Mouse (Mus musculus): ENCODE measurements at regions not wholly inside any gene's neighbourhood (a gene's known extent, or its start where the extent isn't known, plus 50 kb on each side); places are given as distances from the start of the nearest gene placed in this dataset.
A peak's percentile ranks its signal among the peaks of the same experiment; 100 is the strongest.
"Not testable (repeated sequence)": the region's sequence is repeated elsewhere in the genome, so short reads cannot be mapped to it uniquely, and the experiment has no call there.

DNA sequence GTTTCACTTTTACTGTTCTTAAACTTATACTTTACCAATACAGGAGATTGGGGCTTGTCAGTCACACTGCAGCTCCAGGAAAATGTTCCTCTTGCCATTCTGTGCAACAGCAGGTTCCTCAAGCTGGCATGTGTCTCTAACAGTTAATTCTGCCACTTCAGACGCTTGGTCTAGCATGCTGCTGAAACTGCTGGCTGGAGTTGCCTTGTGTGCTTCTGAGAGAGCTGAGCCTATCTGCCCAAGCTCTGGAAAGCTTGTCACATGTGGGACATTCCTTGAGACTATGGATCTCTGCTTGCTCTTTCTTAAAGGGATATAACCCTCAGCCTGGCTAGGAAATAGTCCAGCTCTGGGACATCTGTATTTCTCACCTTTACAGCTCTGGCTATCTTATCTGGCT, 138.9 kb upstream of the 1700008P02Rik start:
- H3K9ac ChIP-seq: no peak overlapping the region

DNA sequence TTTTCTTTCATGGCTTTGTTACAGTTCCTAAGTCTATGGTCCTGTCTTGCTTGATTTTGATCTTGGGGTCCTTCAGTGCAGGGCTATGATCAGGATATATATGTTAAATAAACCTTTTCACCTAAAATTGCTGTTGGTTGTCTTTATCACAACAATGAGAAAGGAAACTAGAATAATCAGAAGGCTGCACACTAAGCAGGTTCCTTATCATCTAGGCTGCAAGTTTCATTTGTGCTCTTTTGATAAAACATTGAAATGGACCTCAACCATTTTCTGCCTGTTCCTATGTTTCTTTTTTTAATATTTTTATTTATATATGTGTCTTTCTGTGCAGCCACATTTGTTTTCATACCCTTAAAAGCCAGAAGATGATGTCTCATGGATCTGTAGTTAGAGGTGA, 137.3 kb upstream of the 1700008P02Rik start:
- Histone ChIP-seq H3K4me3 (ENCODE audit: low read depth, low read length) (no peak overlapping the region), H3K9ac (no peak overlapping the region), H3K27ac (ENCODE audit: low read depth) (no peak overlapping the region), H3K4me1 (ENCODE audit: insufficient read depth) (no peaks in the 10 kb centered on the region), H3K36me3 (ENCODE audit: insufficient read depth) (no peaks in the 10 kb centered on the region), H3K9me3 (ENCODE audit: low read depth, low read length) (no peaks in the 10 kb centered on the region), H3K4me2 (no peak overlapping the region), H3K27me3 (ENCODE audit: insufficient read depth, low read length) (no peaks in the 10 kb centered on the region)
- TF ChIP-seq CTCF (IDR thresholded peaks at IDR 0.05; ENCODE audit: low read depth): no peak
- DNase-seq (no peak), ATAC-seq (ENCODE audit: insufficient read depth) (no peak)

More for the DNA sequence above, 138.9 kb upstream of the 1700008P02Rik start:
- DNase-seq (peak; percentile 45), ATAC-seq (ENCODE audit: insufficient read depth) (peak; percentile 63; the same call in 1 of the 2 replicates)
- no peaks in the 10 kb centered on the region for H3K27me3 ChIP-seq (ENCODE audit: insufficient read depth, low read length)
- H3K4me3 ChIP-seq (ENCODE audit: low read depth, low read length): no peak overlapping the region
- TF ChIP-seq CTCF (IDR thresholded peaks at IDR 0.05; ENCODE audit: low read depth): no peak
- 17% methylated on average over 1 of the region's 1 CpGs for WGBS
- H3K9me3 ChIP-seq (ENCODE audit: low read depth, low read length): no peaks in the 10 kb centered on the region
- no peaks in the 10 kb centered on the region for H3K36me3 ChIP-seq (ENCODE audit: insufficient read depth)
- H3K27ac ChIP-seq (ENCODE audit: low read depth): no peak overlapping the region
- H3K4me2 ChIP-seq: no peak overlapping the region
- H3K4me1 ChIP-seq (ENCODE audit: insufficient read depth): no peaks in the 10 kb centered on the region

DNA sequence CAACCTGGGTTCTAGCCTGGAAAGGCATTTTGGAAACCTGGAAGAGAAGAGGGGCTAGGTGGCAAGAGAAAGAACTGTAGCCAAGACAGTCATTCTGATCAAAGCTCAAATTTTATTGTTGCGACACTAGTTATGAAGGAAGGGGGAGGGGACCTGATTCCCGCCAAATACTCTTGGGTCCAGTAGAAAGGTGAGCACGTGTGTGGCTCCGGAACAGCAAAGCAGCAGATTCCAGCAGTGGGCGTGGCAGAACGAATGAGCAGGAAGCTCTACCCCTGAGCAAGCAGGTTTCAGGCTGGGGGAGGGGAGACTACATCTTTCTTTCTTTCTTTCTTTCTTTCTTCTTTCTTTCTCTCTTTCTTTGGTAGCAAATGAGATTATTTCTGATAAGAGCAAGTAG, 130.5 kb upstream of the 1700008P02Rik start:
- not testable (repeated sequence) for H3K27me3 ChIP-seq (ENCODE audit: insufficient read depth, low read length); H3K4me1 ChIP-seq (ENCODE audit: insufficient read depth); H3K9ac ChIP-seq; H3K27ac ChIP-seq (ENCODE audit: low read depth); ATAC-seq (ENCODE audit: insufficient read depth); H3K4me2 ChIP-seq; H3K4me3 ChIP-seq (ENCODE audit: low read depth, low read length); H3K9me3 ChIP-seq (ENCODE audit: low read depth, low read length); H3K36me3 ChIP-seq (ENCODE audit: insufficient read depth); DNase-seq
- 79% methylated on average over 6 of the region's 6 CpGs for WGBS

DNA sequence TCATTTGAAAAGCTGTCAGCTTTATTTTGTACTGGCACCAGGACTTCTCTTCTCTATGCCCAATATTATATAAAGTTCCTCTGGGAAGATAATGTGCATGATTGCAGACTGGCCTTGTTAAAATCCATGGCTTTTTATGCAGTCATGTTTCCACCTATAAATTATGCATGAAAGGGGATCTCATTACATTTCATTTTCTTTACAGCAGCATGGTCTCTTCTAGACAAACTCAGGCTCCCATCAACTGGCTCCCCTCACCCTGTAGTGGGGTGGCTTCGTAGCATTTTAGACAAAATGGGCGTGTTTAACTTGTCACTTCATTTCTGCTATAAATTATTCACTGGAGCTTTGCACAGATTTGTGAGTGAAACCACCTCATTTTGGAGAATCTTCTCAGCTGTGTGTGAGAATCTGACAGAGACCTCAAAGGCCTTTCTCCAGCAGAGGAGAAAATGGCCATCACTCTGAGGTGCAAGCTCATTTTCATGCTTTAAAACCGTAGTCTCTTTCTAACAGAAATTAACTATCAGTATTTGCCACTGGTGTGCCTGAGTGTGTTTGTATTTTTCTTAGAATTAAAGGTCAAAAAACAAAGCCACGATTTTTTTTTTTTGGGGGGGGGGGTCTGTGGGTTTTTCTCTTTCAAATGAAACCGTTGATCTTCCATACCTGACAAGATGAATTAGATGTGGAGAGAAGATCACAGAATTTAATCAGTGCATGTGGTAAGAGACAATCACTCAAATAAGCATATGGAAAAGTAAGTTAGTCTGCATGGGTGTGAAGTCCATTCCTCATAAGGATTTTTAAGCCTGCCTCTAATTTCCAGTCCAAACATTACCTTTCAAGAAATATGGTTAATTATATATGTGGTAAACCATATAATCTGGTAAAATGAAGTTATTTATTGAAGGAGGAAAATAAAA, 111.4 kb upstream of the 1700008P02Rik start:
- Histone ChIP-seq H3K9me3 (ENCODE audit: low read depth, low read length) (no peaks in the 10 kb centered on the region), H3K4me1 (ENCODE audit: insufficient read depth) (no peaks in the 10 kb centered on the region), H3K27ac (ENCODE audit: low read depth) (no peak overlapping the region), H3K4me2 (no peak overlapping the region), H3K4me3 (ENCODE audit: low read depth, low read length) (no peak overlapping the region), H3K36me3 (ENCODE audit: insufficient read depth) (no peaks in the 10 kb centered on the region), H3K27me3 (ENCODE audit: insufficient read depth, low read length) (no peaks in the 10 kb centered on the region), H3K9ac (no peak overlapping the region)
- ATAC-seq (ENCODE audit: insufficient read depth) (no peak), DNase-seq (no peak)
- no peak for TF ChIP-seq CTCF (IDR thresholded peaks at IDR 0.05; ENCODE audit: low read depth)
- 46% methylated on average over 5 of the region's 5 CpGs for WGBS

DNA sequence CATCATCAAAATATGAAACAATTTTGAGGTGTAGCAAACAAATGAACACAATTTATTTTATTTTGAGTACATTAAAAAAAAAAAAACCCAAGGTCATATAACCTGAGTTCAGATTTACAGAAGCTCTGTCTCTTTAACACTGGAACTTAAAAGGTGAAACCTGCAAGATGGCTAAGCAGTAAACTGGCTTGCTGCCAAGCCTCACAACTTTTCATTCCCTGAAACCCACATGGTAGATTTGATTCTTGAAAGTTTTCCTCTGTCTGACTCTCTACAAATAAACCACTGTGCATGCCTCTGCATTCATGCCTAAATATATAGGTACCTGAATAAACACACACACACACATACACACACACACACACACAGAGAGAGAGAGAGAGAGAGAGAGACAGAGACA, 109.8 kb upstream of the 1700008P02Rik start:
- peak; percentile 25 for DNase-seq
- no peak overlapping the region for H3K9ac ChIP-seq
- H3K9me3 ChIP-seq (ENCODE audit: low read depth, low read length): no peaks in the 10 kb centered on the region
- H3K27me3 ChIP-seq (ENCODE audit: insufficient read depth, low read length): no peaks in the 10 kb centered on the region
- H3K4me2 ChIP-seq: no peak overlapping the region
- no peak for ATAC-seq (ENCODE audit: insufficient read depth)
- H3K4me1 ChIP-seq (ENCODE audit: insufficient read depth): no peaks in the 10 kb centered on the region
- H3K27ac ChIP-seq (ENCODE audit: low read depth): no peak overlapping the region
- no peak overlapping the region for H3K4me3 ChIP-seq (ENCODE audit: low read depth, low read length)
- no peaks in the 10 kb centered on the region for H3K36me3 ChIP-seq (ENCODE audit: insufficient read depth)
- TF ChIP-seq CTCF (IDR thresholded peaks at IDR 0.05; ENCODE audit: low read depth): no peak

DNA sequence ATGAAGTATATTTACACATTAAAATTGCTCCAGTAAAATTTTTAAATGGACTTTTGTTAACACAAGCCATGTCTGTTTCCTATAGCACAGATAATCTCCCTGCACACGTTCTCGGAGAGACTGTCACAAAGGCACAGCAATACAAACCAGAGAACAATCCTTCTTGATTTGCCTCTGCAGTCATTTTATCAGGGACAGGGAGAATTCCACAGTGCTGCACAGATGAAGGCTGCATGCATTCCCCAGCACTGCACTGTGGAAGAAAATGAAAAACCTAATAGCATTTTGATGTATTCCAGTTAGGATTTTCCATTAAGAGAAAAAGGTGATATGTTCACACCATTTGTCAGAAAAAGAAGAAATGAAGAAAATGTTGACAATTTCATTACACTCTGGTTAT, 63.4 kb upstream of the 1700008P02Rik start:
- Histone ChIP-seq H3K4me3 (ENCODE audit: low read depth, low read length) (no peak overlapping the region), H3K36me3 (ENCODE audit: insufficient read depth) (no peaks in the 10 kb centered on the region), H3K27ac (ENCODE audit: low read depth) (no peak overlapping the region), H3K4me1 (ENCODE audit: insufficient read depth) (no peaks in the 10 kb centered on the region), H3K9me3 (ENCODE audit: low read depth, low read length) (no peaks in the 10 kb centered on the region), H3K4me2 (no peak overlapping the region), H3K9ac (no peak overlapping the region), H3K27me3 (ENCODE audit: insufficient read depth, low read length) (no peaks in the 10 kb centered on the region)
- 50% methylated on average over 2 of the region's 2 CpGs for WGBS
- ATAC-seq (ENCODE audit: insufficient read depth): no peak
- no peak for TF ChIP-seq CTCF (IDR thresholded peaks at IDR 0.05; ENCODE audit: low read depth)
- no peak for DNase-seq

DNA sequence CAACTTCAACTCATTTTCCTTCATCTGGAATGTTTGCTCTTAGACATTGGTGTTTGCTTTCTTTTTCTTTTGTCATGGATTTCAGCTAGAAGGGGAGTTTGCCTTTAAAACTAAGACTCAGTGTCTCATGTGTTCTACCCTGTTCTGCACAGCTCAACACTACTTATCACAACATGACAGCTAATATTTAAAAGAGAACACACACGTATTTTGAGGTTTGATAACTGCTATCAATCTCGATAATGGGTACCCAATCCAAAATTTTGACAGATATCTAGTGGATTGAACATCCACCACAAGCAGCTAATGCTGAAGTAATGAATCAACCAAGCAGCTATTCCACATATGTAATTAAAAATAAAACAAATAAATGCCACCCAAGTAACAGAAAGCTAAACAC, 61.2 kb upstream of the 1700008P02Rik start:
- Histone ChIP-seq H3K4me3 (ENCODE audit: low read depth, low read length) (no peak overlapping the region), H3K4me1 (ENCODE audit: insufficient read depth) (no peaks in the 10 kb centered on the region), H3K36me3 (ENCODE audit: insufficient read depth) (no peaks in the 10 kb centered on the region), H3K9ac (no peak overlapping the region), H3K27me3 (ENCODE audit: insufficient read depth, low read length) (no peaks in the 10 kb centered on the region), H3K27ac (ENCODE audit: low read depth) (no peak overlapping the region), H3K4me2 (no peak overlapping the region), H3K9me3 (ENCODE audit: low read depth, low read length) (no peaks in the 10 kb centered on the region)
- no peak for TF ChIP-seq CTCF (IDR thresholded peaks at IDR 0.05; ENCODE audit: low read depth)
- DNase-seq (no peak), ATAC-seq (ENCODE audit: insufficient read depth) (no peak)
- WGBS: 63% methylated on average over 2 of the region's 2 CpGs
